Mouse (Mus musculus): ENCODE measurements around the gene Zfp710. TPM values are rescaled to one million over a fixed set of nuclear protein-coding genes. Genes with fewer than 3 reads are reported as not detected.

Gene Zfp710
- total and polyA plus RNA-seq, 3 experiments: 14.8 to 19.1 TPM; not detected in 1

GRCm38 (mm10) chr7:80031478-80031877, 6.9 kb downstream of the Zfp710 start:
- Histone ChIP-seq H3K4me3 (ENCODE audit: control insufficient read depth in 1 of 2, insufficient read depth in 1 of 2, low read depth in 2 of 2, low read length in 2 of 2) (no peak overlapping the region), H3K79me2 (ENCODE audit: control insufficient read depth, insufficient read depth, low read length, poor library complexity) (peaks cover 54% of the 10 kb centered on the region), H3K27me3 (ENCODE audit: control insufficient read depth in 1 of 2, insufficient read depth in 2 of 2, low read length in 2 of 2) (no peaks in the 10 kb centered on the region)

DNA sequence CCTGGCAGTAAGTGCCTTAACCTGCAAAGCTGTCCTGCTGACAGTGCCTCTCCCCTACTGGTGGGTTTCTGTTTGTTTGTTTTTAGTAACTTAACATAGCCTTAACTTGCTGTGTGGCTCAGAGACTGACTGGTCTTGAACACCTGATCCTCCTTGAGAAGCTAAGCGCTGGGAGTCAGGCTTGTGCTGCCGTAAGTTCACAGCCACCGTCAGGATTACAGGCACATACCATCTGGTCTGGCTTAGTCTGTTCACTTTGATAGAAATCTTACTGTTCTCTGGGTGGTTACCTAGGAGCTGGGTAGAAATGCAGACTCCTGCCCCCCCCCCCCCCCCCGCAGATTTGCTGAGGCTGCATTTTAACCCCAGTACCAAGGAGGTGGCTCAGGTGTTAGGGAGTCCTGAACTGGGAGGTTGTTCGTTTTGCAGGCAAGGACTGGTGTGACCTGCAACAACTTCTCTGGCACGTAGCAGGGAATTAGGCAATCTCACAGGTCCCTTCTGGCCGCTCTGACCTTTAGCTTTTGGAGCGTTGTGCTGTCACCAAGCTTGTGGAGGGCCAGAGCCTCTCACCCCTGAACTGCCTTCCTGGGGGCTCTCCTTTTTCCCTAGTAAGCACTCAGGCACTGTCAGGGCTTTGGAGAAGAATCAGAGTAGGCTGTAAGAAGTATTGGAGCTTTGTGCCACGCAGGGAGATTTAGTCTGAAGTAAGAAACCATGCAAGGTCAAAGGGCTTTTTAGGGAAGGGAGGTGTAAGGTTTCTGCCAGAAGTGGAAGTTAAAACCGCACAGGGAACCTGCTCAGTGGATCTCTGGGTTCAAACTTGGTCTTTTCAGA, 7.8 kb downstream of the Zfp710 start:
- Histone ChIP-seq H3K36me3 (ENCODE audit: control insufficient read depth in 1 of 2, insufficient read depth in 2 of 2, low read length in 2 of 2) (peaks cover 0 to 35% of the 10 kb centered on the region in 2 experiments; a peak in 2 of 4 replicates), H3K79me2 (ENCODE audit: control insufficient read depth, insufficient read depth, low read length, poor library complexity) (peaks cover 47% of the 10 kb centered on the region), H3K9ac (ENCODE audit: control insufficient read depth, low read depth, low read length, poor library complexity, severe bottlenecking) (peak overlapping the region; percentile 6; the same call in 1 of the 2 replicates), H3K27ac (ENCODE audit: control insufficient read depth, low read depth, low read length) (no peak overlapping the region; the same call in 1 of the 2 replicates), H3K4me3 (ENCODE audit: control insufficient read depth in 1 of 2, insufficient read depth in 1 of 2, low read depth in 2 of 2, low read length in 2 of 2) (peak overlapping the region in 1 of 2 experiments; percentile 30; a peak in 2 of 4 replicates), H3K27me3 (ENCODE audit: control insufficient read depth in 1 of 2, insufficient read depth in 2 of 2, low read length in 2 of 2) (no peaks in the 10 kb centered on the region), H3K9me3 (replicated peaks; ENCODE audit: insufficient read depth, low read length) (no peaks in the 10 kb centered on the region), H3K4me1 (ENCODE audit: control insufficient read depth in 1 of 2, insufficient read depth in 2 of 2, low read length in 2 of 2) (peaks cover 23 to 41% of the 10 kb centered on the region in 2 experiments)
- peak; percentile 47 for DNase-seq (ENCODE audit: low read depth, low spot score)
- TF ChIP-seq MAFK (IDR thresholded peaks at IDR 0.05; ENCODE audit: borderline replicate concordance, low read depth, low read length): peak; percentile 64; the same call in 1 of the 2 replicates
- no peak for TF ChIP-seq POLR2AphosphoS5 (IDR thresholded peaks at IDR 0.05; ENCODE audit: borderline replicate concordance, low read depth, low read length)
- TF ChIP-seq KAT2A (conservative IDR thresholded peaks at IDR 0.05; ENCODE audit: low read depth, low read length): no peak
- no peak for TF ChIP-seq MYC (IDR thresholded peaks at IDR 0.05; ENCODE audit: low read depth, low read length)
- TF ChIP-seq MYB (IDR thresholded peaks at IDR 0.05; ENCODE audit: low read depth, low read length): no peak
- no peak for TF ChIP-seq ZKSCAN1 (IDR thresholded peaks at IDR 0.05; ENCODE audit: low read depth, low read length)

More at GRCm38 (mm10) chr7:80031478-80031877, 6.9 kb downstream of the Zfp710 start:
- DNase-seq (ENCODE audit: low read depth, low spot score): no peak
- Histone ChIP-seq H3K9me3 (replicated peaks; ENCODE audit: insufficient read depth, low read length) (no peaks in the 10 kb centered on the region), H3K27ac (ENCODE audit: control insufficient read depth, low read depth, low read length) (no peak overlapping the region), H3K36me3 (ENCODE audit: control insufficient read depth in 1 of 2, insufficient read depth in 2 of 2, low read length in 2 of 2) (peaks cover 0 to 35% of the 10 kb centered on the region in 2 experiments; a peak in 2 of 4 replicates), H3K4me1 (ENCODE audit: control insufficient read depth in 1 of 2, insufficient read depth in 2 of 2, low read length in 2 of 2) (peaks cover 23 to 41% of the 10 kb centered on the region in 2 experiments), H3K9ac (ENCODE audit: control insufficient read depth, low read depth, low read length, poor library complexity, severe bottlenecking) (no peak overlapping the region)
- TF ChIP-seq RAD21 (IDR thresholded peaks at IDR 0.05; ENCODE audit: low read depth, low read length) (no peak), SIN3A (IDR thresholded peaks at IDR 0.05; ENCODE audit: low read length) (no peak), RCOR1 (IDR thresholded peaks at IDR 0.05; ENCODE audit: low read depth, low read length) (no peak), CHD2 (IDR thresholded peaks at IDR 0.05; ENCODE audit: low read length) (no peak), JUND (IDR thresholded peaks at IDR 0.05; ENCODE audit: low read depth, low read length) (no peak), USF2 (IDR thresholded peaks at IDR 0.05; ENCODE audit: borderline replicate concordance in 1 of 2, insufficient read depth in 1 of 2, low read depth in 1 of 2, low read length in 2 of 2) (no peak), CTCF (IDR thresholded peaks at IDR 0.05 in 2 of 3, conservative IDR thresholded peaks at IDR 0.05 in 1 of 3; ENCODE audit: control insufficient read depth in 1 of 3, insufficient read depth in 1 of 3, low read depth in 2 of 3, low read length in 3 of 3, poor library complexity in 1 of 3, severe bottlenecking in 1 of 3) (no peak), TBP (IDR thresholded peaks at IDR 0.05; ENCODE audit: low read depth, low read length) (no peak), MAZ (IDR thresholded peaks at IDR 0.05; ENCODE audit: low read depth, low read length) (no peak), POLR2AphosphoS5 (IDR thresholded peaks at IDR 0.05; ENCODE audit: borderline replicate concordance, low read depth, low read length) (no peak), GABPA (IDR thresholded peaks at IDR 0.05; ENCODE audit: low read depth, low read length) (no peak), MAFK (IDR thresholded peaks at IDR 0.05; ENCODE audit: borderline replicate concordance, low read depth, low read length) (no peak)

Data from MEL (cell line).